Mouse (Mus musculus): ENCODE measurements around the gene Gm20388. TPM values are rescaled to one million over a fixed set of nuclear protein-coding genes. Genes with fewer than 3 reads are reported as not detected.

The Gm20388 gene
- polyA plus RNA-seq, 1 experiment from 2014 or later: not detected

DNA sequence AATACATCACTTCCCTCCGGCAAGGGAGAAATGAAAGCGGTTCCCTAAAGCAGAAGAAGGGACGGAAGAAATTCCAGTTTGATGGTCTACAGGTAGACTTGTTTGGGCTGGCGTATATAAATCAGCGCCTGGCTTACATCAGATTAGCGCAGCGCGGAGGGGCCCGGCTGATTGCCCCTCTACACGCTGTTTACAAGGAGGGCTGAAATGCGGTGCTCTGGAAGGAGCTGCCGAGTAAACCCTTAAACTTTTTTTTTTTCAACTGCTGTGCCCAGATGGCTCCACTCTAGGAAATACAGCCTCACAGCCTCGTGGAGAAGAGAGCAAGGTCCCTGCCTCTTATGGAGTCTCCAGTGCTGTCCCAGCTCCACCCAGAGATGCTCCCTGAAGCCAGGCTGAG is 1070.3 kb downstream of the Gm20388 start:
- no peak for ATAC-seq (ENCODE audit: low FRiP score, low TSS enrichment)
- H3K4me3 ChIP-seq (ENCODE audit: low read length): no peak overlapping the region
- H3K4me1 ChIP-seq (ENCODE audit: control insufficient read depth, insufficient read depth, low read length): no peaks in the 10 kb centered on the region; the same call in 1 of the 2 replicates
- H3K9ac ChIP-seq (ENCODE audit: low read depth, low read length): no peak overlapping the region
- no peak overlapping the region for H3K4me2 ChIP-seq (replicated peaks; ENCODE audit: low read depth, low read length)
- no peak overlapping the region for H3K27ac ChIP-seq (ENCODE audit: low read depth, low read length)
- WGBS: 27% methylated on average over 13 of the region's 13 CpGs
- no peaks in the 10 kb centered on the region for H3K36me3 ChIP-seq (ENCODE audit: control insufficient read depth, insufficient read depth, low read length)
- H3K27me3 ChIP-seq (ENCODE audit: control insufficient read depth, insufficient read depth, low read length): peaks cover 20% of the 10 kb centered on the region
- H3K9me3 ChIP-seq (ENCODE audit: control insufficient read depth, low read length): no peaks in the 10 kb centered on the region

DNA sequence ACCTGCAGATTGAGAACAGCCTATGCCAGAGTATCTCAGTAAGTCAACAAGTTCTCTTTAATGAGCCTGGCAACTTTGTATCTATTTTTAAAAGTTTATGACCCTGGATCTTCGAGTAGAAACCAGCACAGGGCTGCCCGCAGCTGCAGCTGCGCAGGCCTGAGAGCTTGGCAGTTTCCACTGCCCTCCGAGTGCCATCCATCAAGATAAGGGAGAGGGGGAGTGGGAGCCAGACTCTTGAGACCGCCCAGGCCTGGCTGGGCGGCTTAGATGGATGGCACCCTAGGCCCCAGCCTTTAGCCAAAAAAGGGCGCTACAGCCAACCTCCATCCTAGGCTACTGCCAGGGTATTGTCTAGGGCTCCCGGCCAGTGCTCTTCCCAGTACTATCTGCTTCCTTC is 1074.2 kb downstream of the Gm20388 start:
- no peak for ATAC-seq (ENCODE audit: low FRiP score, low TSS enrichment)
- no peak overlapping the region for H3K27ac ChIP-seq (ENCODE audit: low read depth, low read length)
- H3K4me2 ChIP-seq (replicated peaks; ENCODE audit: low read depth, low read length): no peak overlapping the region
- H3K9me3 ChIP-seq (ENCODE audit: control insufficient read depth, low read length): no peaks in the 10 kb centered on the region
- WGBS: 59% methylated on average over 8 of the region's 8 CpGs
- no peak overlapping the region for H3K4me3 ChIP-seq (ENCODE audit: low read length)
- H3K9ac ChIP-seq (ENCODE audit: low read depth, low read length): no peak overlapping the region
- peaks cover 11% of the 10 kb centered on the region for H3K27me3 ChIP-seq (ENCODE audit: control insufficient read depth, insufficient read depth, low read length)
- no peaks in the 10 kb centered on the region for H3K36me3 ChIP-seq (ENCODE audit: control insufficient read depth, insufficient read depth, low read length)
- H3K4me1 ChIP-seq (ENCODE audit: control insufficient read depth, insufficient read depth, low read length): no peaks in the 10 kb centered on the region; the same call in 1 of the 2 replicates

DNA sequence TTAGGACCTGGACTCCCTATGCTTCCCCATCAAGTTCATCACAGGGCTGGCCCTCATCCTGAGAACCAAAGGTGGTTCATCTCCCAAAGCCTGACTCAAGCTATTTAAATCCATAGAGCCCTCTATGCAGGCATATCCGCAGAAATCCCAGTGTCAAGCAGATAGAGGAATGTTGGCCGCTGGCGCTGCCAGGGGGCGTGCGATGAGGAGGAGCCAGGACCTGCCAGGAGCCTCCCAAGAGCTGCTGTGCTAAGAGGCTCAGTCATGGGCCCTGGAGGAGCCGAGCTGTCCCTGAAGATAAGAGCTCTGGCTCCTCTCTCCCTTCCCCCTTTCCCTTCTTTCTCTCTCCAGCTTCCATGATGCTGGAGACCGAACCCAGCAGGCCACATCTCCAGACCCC is 1075.4 kb downstream of the Gm20388 start:
- 93% methylated on average over 7 of the region's 7 CpGs for WGBS
- Histone ChIP-seq H3K4me1 (ENCODE audit: control insufficient read depth, insufficient read depth, low read length) (peaks cover 6% of the 10 kb centered on the region), H3K27ac (ENCODE audit: low read depth, low read length) (no peak overlapping the region), H3K27me3 (ENCODE audit: control insufficient read depth, insufficient read depth, low read length) (peaks cover 11% of the 10 kb centered on the region; the same call in 1 of the 2 replicates), H3K9ac (ENCODE audit: low read depth, low read length) (no peak overlapping the region), H3K9me3 (ENCODE audit: control insufficient read depth, low read length) (no peaks in the 10 kb centered on the region), H3K4me2 (replicated peaks; ENCODE audit: low read depth, low read length) (no peak overlapping the region), H3K36me3 (ENCODE audit: control insufficient read depth, insufficient read depth, low read length) (no peaks in the 10 kb centered on the region), H3K4me3 (ENCODE audit: low read length) (no peak overlapping the region)
- no peak for ATAC-seq (ENCODE audit: low FRiP score, low TSS enrichment)

- WGBS: 11% methylated on average over 16 of the region's 16 CpGs
- ATAC-seq (ENCODE audit: low FRiP score, low TSS enrichment): peak; percentile 51; the same call in 1 of the 2 replicates
- peaks cover 39% of the 10 kb centered on the region for H3K27me3 ChIP-seq (ENCODE audit: control insufficient read depth, insufficient read depth, low read length)
These were observed 1083.1 kb downstream of the Gm20388 start for GRCm38 (mm10) chr8:120993738-120994137.

GRCm38 (mm10) chr8:120995424-120995823 is 1084.8 kb downstream of the Gm20388 start:
- ATAC-seq (ENCODE audit: low FRiP score, low TSS enrichment): no peak
- Histone ChIP-seq H3K27me3 (ENCODE audit: control insufficient read depth, insufficient read depth, low read length) (peaks cover 45% of the 10 kb centered on the region), H3K4me2 (replicated peaks; ENCODE audit: low read depth, low read length) (no peak overlapping the region)

More at GRCm38 (mm10) chr8:120993738-120994137, 1083.1 kb downstream of the Gm20388 start:
- no peak overlapping the region for H3K4me2 ChIP-seq (replicated peaks; ENCODE audit: low read depth, low read length)
- no peak overlapping the region for H3K9ac ChIP-seq (ENCODE audit: low read depth, low read length)
- peaks cover 14% of the 10 kb centered on the region for H3K4me1 ChIP-seq (ENCODE audit: control insufficient read depth, insufficient read depth, low read length)
- no peaks in the 10 kb centered on the region for H3K36me3 ChIP-seq (ENCODE audit: control insufficient read depth, insufficient read depth, low read length)
- H3K27ac ChIP-seq (ENCODE audit: low read depth, low read length): no peak overlapping the region
- no peak overlapping the region for H3K4me3 ChIP-seq (ENCODE audit: low read length)
- no peaks in the 10 kb centered on the region for H3K9me3 ChIP-seq (ENCODE audit: control insufficient read depth, low read length)

GRCm38 (mm10) chr8:120996905-120997581 is 1086.4 kb downstream of the Gm20388 start:
- Histone ChIP-seq H3K9me3 (ENCODE audit: control insufficient read depth, low read length) (no peaks in the 10 kb centered on the region), H3K4me3 (ENCODE audit: low read length) (no peak overlapping the region), H3K27ac (ENCODE audit: low read depth, low read length) (no peak overlapping the region), H3K36me3 (ENCODE audit: control insufficient read depth, insufficient read depth, low read length) (no peaks in the 10 kb centered on the region), H3K4me1 (ENCODE audit: control insufficient read depth, insufficient read depth, low read length) (no peaks in the 10 kb centered on the region; the same call in 1 of the 2 replicates), H3K27me3 (ENCODE audit: control insufficient read depth, insufficient read depth, low read length) (peaks cover 44% of the 10 kb centered on the region), H3K9ac (ENCODE audit: low read depth, low read length) (no peak overlapping the region), H3K4me2 (replicated peaks; ENCODE audit: low read depth, low read length) (no peak overlapping the region)
- ATAC-seq (ENCODE audit: low FRiP score, low TSS enrichment): no peak
- WGBS: 66% methylated on average over 12 of the region's 12 CpGs

More at GRCm38 (mm10) chr8:120995424-120995823, 1084.8 kb downstream of the Gm20388 start:
- 75% methylated on average over 9 of the region's 9 CpGs for WGBS
- no peak overlapping the region for H3K27ac ChIP-seq (ENCODE audit: low read depth, low read length)
- H3K4me1 ChIP-seq (ENCODE audit: control insufficient read depth, insufficient read depth, low read length): peaks cover 14% of the 10 kb centered on the region
- H3K9me3 ChIP-seq (ENCODE audit: control insufficient read depth, low read length): no peaks in the 10 kb centered on the region
- no peaks in the 10 kb centered on the region for H3K36me3 ChIP-seq (ENCODE audit: control insufficient read depth, insufficient read depth, low read length)
- H3K9ac ChIP-seq (ENCODE audit: low read depth, low read length): no peak overlapping the region
- H3K4me3 ChIP-seq (ENCODE audit: low read length): no peak overlapping the region

DNA sequence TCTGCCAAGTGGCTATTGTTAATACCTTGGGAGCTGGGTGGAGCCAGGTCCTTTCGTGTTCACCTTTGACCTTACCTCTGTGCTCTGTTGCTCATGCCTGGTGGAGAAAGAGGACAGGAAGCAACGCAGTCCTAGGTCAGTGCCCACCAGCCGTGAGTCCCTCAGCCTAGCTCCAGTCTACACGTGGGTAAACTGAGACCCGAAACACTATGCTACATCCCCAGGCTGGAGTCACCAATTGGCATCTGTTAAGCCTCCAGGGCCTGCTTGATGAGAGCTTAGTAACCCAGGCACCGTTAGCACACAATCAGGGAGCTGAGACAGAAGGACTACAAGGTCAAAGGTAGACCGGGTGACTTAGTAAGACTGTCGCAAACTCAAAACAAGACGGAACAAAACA is 1087.3 kb downstream of the Gm20388 start:
- WGBS: 65% methylated on average over 9 of the region's 9 CpGs
- ATAC-seq (ENCODE audit: low FRiP score, low TSS enrichment): no peak
- no peak overlapping the region for H3K9ac ChIP-seq (ENCODE audit: low read depth, low read length)
- H3K36me3 ChIP-seq (ENCODE audit: control insufficient read depth, insufficient read depth, low read length): no peaks in the 10 kb centered on the region
- no peak overlapping the region for H3K27ac ChIP-seq (ENCODE audit: low read depth, low read length)
- no peaks in the 10 kb centered on the region for H3K9me3 ChIP-seq (ENCODE audit: control insufficient read depth, low read length)
- peaks cover 38% of the 10 kb centered on the region for H3K27me3 ChIP-seq (ENCODE audit: control insufficient read depth, insufficient read depth, low read length)
- no peaks in the 10 kb centered on the region; the same call in 1 of the 2 replicates for H3K4me1 ChIP-seq (ENCODE audit: control insufficient read depth, insufficient read depth, low read length)
- no peak overlapping the region for H3K4me2 ChIP-seq (replicated peaks; ENCODE audit: low read depth, low read length)
- H3K4me3 ChIP-seq (ENCODE audit: low read length): no peak overlapping the region

GRCm38 (mm10) chr8:120998966-120999365 is 1088.3 kb downstream of the Gm20388 start:
- Histone ChIP-seq H3K9me3 (ENCODE audit: control insufficient read depth, low read length) (no peaks in the 10 kb centered on the region), H3K9ac (ENCODE audit: low read depth, low read length) (no peak overlapping the region), H3K36me3 (ENCODE audit: control insufficient read depth, insufficient read depth, low read length) (no peaks in the 10 kb centered on the region), H3K4me1 (ENCODE audit: control insufficient read depth, insufficient read depth, low read length) (peaks cover 7% of the 10 kb centered on the region; the same call in 1 of the 2 replicates), H3K27ac (ENCODE audit: low read depth, low read length) (no peak overlapping the region), H3K4me2 (replicated peaks; ENCODE audit: low read depth, low read length) (no peak overlapping the region), H3K27me3 (ENCODE audit: control insufficient read depth, insufficient read depth, low read length) (peaks cover 35% of the 10 kb centered on the region), H3K4me3 (ENCODE audit: low read length) (no peak overlapping the region)
- no peak for ATAC-seq (ENCODE audit: low FRiP score, low TSS enrichment)
- 48% methylated on average over 14 of the region's 14 CpGs for WGBS

GRCm38 (mm10) chr8:121001951-121002350 is 1091.3 kb downstream of the Gm20388 start:
- no peak overlapping the region for H3K4me3 ChIP-seq (ENCODE audit: low read length)
- peaks cover 13% of the 10 kb centered on the region; the same call in 1 of the 2 replicates for H3K27me3 ChIP-seq (ENCODE audit: control insufficient read depth, insufficient read depth, low read length)
- H3K4me1 ChIP-seq (ENCODE audit: control insufficient read depth, insufficient read depth, low read length): 0 out of 2 replicates have a peak, but pooled peaks cover 7% of the 10 kb centered on the region
- H3K36me3 ChIP-seq (ENCODE audit: control insufficient read depth, insufficient read depth, low read length): no peaks in the 10 kb centered on the region
- H3K9ac ChIP-seq (ENCODE audit: low read depth, low read length): no peak overlapping the region
- no peak overlapping the region for H3K27ac ChIP-seq (ENCODE audit: low read depth, low read length)
- ATAC-seq (ENCODE audit: low FRiP score, low TSS enrichment): no peak
- no peaks in the 10 kb centered on the region for H3K9me3 ChIP-seq (ENCODE audit: control insufficient read depth, low read length)
- no peak overlapping the region for H3K4me2 ChIP-seq (replicated peaks; ENCODE audit: low read depth, low read length)
- WGBS: 71% methylated on average over 12 of the region's 12 CpGs
